Mouse (Mus musculus) embryonic stem cell, embryonic (primary cell): ENCODE measurements around the gene Ddx56.

Experiments
- CTCF ChIA-PET, 4 experiments: fragments of 300-600 bp in 2 of 4; fragments of 350-600 bp in 2 of 4; sonication (Branson Sonifier 250); formaldehyde crosslinking; loops; one replicate each; lab custom pipeline; 2022; ENCODE audit warnings: inconsistent platforms in 2 of 4; lab: Charles Lee
- POLR2A ChIA-PET, 4 experiments: fragments of 300-600 bp in 2 of 4; fragments of 350-600 bp in 2 of 4; sonication (Branson Sonifier 250); formaldehyde crosslinking; loops; one replicate each; lab custom pipeline; 2022; ENCODE audit warnings: antibody characterized with exemption in 4 of 4, inconsistent platforms in 1 of 4; lab: Charles Lee

The Ddx56 gene

DNA sequence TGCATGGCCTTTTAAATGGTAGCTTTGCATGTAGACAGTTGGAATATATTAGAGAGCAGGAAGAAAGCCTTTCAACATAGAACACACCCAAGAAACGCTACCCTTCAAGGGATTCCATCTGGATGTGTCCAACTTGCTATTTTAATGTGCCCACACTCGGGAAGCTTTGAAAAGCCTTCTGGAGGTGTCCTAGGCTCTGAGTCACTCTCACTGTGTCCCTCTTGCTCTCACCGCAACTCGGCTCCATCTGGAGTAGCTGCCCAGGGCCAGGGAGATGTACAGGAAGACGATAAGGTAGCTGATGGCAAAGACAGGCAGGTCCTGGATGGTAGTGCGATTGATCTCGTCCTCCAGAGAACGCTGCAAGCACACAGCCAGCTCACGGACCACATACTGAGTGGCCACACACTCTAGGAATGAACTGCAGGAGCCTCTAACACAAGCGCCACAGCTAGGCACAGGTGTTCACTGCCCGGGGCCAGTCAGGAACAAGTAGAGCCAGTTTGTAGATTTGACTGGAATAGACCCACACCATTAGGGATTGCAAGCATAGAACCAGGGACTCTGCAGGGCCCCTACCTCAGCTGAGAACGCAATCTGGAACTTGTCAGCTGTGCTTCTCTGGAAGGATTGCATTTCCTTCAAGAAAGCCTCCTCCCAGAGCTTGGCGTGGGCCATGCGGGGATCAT, 42.9 kb downstream of the Ddx56 start:
- POLR2A ChIA-PET, result interaction anchor here in 2 of 4 experiments (0.6 to 2.2 kb wide), 6 partner anchors 20 to 354 kb away, joined by 3 to 6 read pairs (median 3); partner anchors contain the start of gene Nudcd3 (in 1 of the 2)
- CTCF ChIA-PET, result interaction anchor here in 3 of 4 experiments (0.5 to 2.3 kb wide), 9 partner anchors 9 to 197 kb away, joined by 3 to 11 read pairs (median 4); partner anchors contain the start of gene Tmed4 (in 1 of the 3)

DNA sequence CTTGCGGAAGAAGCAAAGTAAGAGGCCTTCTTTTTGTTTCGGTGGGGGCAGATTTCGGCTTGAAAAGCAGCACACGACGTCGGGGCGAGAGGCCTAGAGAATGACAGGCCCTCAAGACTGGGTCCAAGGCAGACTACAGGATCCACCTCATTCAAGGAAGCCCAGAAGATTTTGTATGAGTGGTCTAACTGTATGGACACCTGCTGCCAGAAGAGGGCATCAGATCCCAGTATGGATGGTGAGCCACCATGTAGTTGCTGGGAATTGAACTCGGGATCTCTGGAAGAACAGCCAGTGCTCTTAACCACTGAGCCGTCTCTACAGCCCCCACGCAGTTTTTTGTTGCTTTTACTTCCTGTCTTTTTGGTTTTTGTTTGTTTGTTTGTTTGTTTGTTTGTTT, 45.4 kb downstream of the Ddx56 start:
- POLR2A ChIA-PET, result interaction anchor here in 1 of 4 experiments (0.7 to 2.2 kb wide), 2 partner anchors 40 to 514 kb away, joined by 5 to 6 read pairs; no protein-coding TSS in a partner anchor

DNA sequence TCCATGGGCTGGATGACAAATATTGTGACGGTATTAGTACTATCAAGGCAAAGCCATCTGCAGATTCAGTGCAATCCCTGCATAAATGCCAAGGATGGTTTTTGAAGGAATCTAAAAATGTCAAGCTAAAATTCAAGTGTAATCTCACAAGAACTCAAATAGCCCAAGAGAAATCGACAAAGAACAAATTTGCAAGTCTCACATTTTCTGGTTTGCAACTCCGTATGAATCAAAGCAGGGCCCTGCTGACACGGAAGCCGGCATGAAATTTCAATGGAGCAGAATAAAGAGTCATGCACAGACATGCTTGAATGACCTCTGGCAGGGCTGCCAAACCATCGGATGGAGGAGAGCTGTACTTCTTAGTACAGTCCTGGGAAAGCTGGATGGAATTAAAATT, 47.6 kb downstream of the Ddx56 start:
- POLR2A ChIA-PET, result interaction anchor here in 2 of 4 experiments (0.6 to 0.7 kb wide), 2 partner anchors 171 to 216 kb away, joined by 4 to 5 read pairs; no protein-coding TSS in a partner anchor
- CTCF ChIA-PET, result no interaction called here

More for the DNA sequence above, 45.4 kb downstream of the Ddx56 start:
- CTCF ChIA-PET, result interaction anchor here in 1 of 4 experiments (0.7 kb wide), 2 partner anchors 180 to 184 kb away, joined by 5 to 7 read pairs; no protein-coding TSS in a partner anchor

DNA sequence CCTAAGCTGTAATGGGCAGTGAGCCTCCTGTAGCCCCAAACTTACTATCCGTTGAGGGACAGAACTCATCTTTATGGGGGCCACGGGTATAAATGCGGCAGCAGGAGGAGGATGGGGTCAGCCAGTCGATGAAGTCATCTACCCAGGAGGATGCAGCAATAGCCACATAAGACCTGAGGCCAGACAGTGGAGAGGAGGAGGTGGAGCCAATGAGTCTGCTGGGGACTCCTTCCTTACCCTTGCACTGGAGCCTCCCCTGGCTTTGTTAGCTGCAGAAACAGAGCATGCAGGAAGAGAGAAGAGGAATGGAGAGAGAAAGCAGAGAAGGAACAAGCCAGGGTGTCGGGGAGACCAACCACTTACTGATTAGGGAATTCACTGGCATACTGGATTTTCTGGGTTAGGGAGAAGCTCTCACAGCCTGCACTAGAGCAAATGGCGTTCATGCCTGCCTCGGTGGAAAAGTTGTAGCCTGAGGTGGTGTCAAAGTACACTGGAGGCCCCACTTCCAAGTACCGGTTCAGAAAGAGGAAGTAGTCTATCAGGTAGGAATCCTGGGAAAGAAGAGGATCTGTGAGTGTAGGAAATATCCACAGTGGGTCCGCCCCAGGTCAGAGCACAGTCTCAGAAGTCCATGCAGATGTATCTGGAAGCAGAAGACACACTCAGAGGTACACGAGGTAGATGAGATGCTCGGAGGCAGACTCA, 49.2 kb downstream of the Ddx56 start:
- ChIA-PET POLR2A (interaction anchor here in 1 of 4 experiments (1.1 kb wide), 1 partner anchor 43 kb away, joined by 3 read pairs; no protein-coding TSS in a partner anchor), CTCF (no interaction called here)

DNA sequence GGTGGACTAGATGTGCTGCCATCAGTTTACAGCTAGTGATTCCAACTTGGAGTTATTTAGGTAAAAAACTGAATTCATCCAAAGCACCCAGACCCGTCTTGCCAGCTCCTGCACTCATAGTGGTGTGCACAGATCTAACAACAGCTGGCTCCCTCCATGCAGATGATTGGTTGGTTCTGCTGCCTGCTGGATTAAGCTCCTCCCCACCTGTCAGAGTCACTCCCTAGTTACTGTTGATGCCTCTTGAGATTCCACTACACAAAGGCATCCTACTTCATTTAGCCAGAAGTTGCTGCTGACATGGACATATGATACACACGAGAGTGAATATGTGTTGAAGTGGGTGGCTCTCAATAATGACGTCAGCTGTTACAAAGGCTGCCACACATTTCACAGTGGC, 50.7 kb downstream of the Ddx56 start:
- POLR2A ChIA-PET, result interaction anchor here in 1 of 4 experiments (0.8 to 1.3 kb wide), 2 partner anchors 16 to 51 kb away, joined by 3 to 4 read pairs; partner anchors contain the start of genes Ddx56 and Nudcd3
- CTCF ChIA-PET, result interaction anchor here in 2 of 4 experiments (0.6 to 1.0 kb wide), 3 partner anchors 30 to 226 kb away, joined by 3 to 8 read pairs (median 4); no protein-coding TSS in a partner anchor
